Mouse (Mus musculus) stomach, embryonic 14.5 days (tissue): ENCODE measurements around the gene H2-M5. TPM values are rescaled to one million over a fixed set of nuclear protein-coding genes. Genes with fewer than 3 reads are reported as not detected.
"Not testable (repeated sequence)": the region's sequence is repeated elsewhere in the genome, so short reads cannot be mapped to it uniquely, and the experiment has no call there.

Experiments used
- ATAC-seq: fragments of 200-750 bp; cut with Nextera tagmentation; 2 replicates; pipeline ENCODE4 v1.8.0; 2017; ENCODE audit warnings: low read depth, moderate TSS enrichment; ENCODE audit not compliant: insufficient number of reproducible peaks, insufficient read depth, low FRiP score
- H3K27ac ChIP-seq: fragments of 300-500 bp; sonication (generic); 2 replicates; pipeline ENCODE4 v1.5.1; 2014; ENCODE audit warnings: mild to moderate bottlenecking, low read length, moderate library complexity, mixed read lengths
- H3K27me3 ChIP-seq: fragments of 300-500 bp; sonication (generic); 2 replicates; pipeline ENCODE4 v1.6.1; 2014; ENCODE audit warnings: low read length, control low read depth, mixed read lengths; ENCODE audit not compliant: control insufficient read depth, insufficient read depth
- H3K36me3 ChIP-seq: fragments of 300-500 bp; sonication (generic); 2 replicates; pipeline ENCODE4 v1.6.1; 2014; ENCODE audit warnings: mild to moderate bottlenecking, control low read depth, low read length, moderate library complexity, mixed read lengths; ENCODE audit not compliant: control insufficient read depth, insufficient read depth
- H3K4me1 ChIP-seq: fragments of 300-500 bp; sonication (generic); 2 replicates; pipeline ENCODE4 v1.6.1; 2014; ENCODE audit warnings: low read length, control low read depth, mixed read lengths; ENCODE audit not compliant: control insufficient read depth, insufficient read depth
- H3K4me2 ChIP-seq: fragments of 300-500 bp; sonication (generic); replicated peaks from 2 replicates; pipeline ENCODE4 v1.6.1; 2014; ENCODE audit warnings: low read depth, low read length, control low read depth
- H3K4me3 ChIP-seq: fragments of 300-500 bp; sonication (generic); 2 replicates; pipeline ENCODE4 v1.5.1; 2014; ENCODE audit warnings: low read depth, low read length, control low read depth
- H3K9ac ChIP-seq: fragments of 300-500 bp; sonication (generic); replicated peaks from 2 replicates; pipeline ENCODE4 v1.6.1; 2014; ENCODE audit warnings: low read depth, mild to moderate bottlenecking, control low read depth, low read length, moderate library complexity, mixed read lengths
- H3K9me3 ChIP-seq: fragments of 300-500 bp; sonication (generic); 2 replicates; pipeline ENCODE4 v1.6.1; 2016; ENCODE audit warnings: low read depth, low read length, control low read depth; ENCODE audit not compliant: control insufficient read depth
- WGBS: fragments of 180-500 bp; shearing (Covaris S2); extraction: QIAGEN DNeasy Blood & Tissue Kit; methylation state at CpG from one replicate; pipeline ENCODE4 v1.1.7; 2014; 5-methylcytosine and 5-hydroxymethylcytosine counted together
- polyA plus RNA-seq: library from polyadenylated mRNA; unstranded; fragments of >200 nt; fragmentation: Nextera tagmentation; extraction: Ambion mirVana; gene quantifications from 2 replicates; pipeline ENCODE4 v1.2.1, GENCODE M21; 2014

The H2-M5 gene
- 0.49 and 0.74 TPM in 2 replicates for polyA plus RNA-seq

- peaks cover 16% of the 10 kb centered on the region; the same call in 1 of the 2 replicates for H3K27me3 ChIP-seq
- no peaks in the 10 kb centered on the region for H3K9me3 ChIP-seq
- no peak within 1 kb of the TSS for H3K4me3 ChIP-seq
- no peaks in the 10 kb centered on the region for H3K36me3 ChIP-seq
- WGBS, result 28% methylated on average over 5 of the region's 5 CpGs
- no peak within 1 kb of the TSS for H3K27ac ChIP-seq
- H3K9ac ChIP-seq, result no peak within 1 kb of the TSS
- peak within 1 kb of the TSS; percentile 30; the same call in 1 of the 2 replicates for H3K4me2 ChIP-seq
- no peak for ATAC-seq
- no peaks in the 10 kb centered on the region for H3K4me1 ChIP-seq
Measured at GRCm38 (mm10) chr17:36989437-36989836, at the start of gene H2-M5. Gene H2-M5 (minus strand): TSS chr17:36989537.

- Histone ChIP-seq H3K27me3 (no peaks in the 10 kb centered on the region), H3K4me2 (peak overlapping the region; percentile 50), H3K9ac (0 out of 2 replicates have a peak overlapping the region, but pooled peaks have one; percentile 25), H3K27ac (peak overlapping the region; percentile 89), H3K4me1 (0 out of 2 replicates have a peak, but pooled peaks cover 2% of the 10 kb centered on the region), H3K9me3 (no peaks in the 10 kb centered on the region), H3K4me3 (peak overlapping the region; percentile 35), H3K36me3 (no peaks in the 10 kb centered on the region)
- 60% methylated on average over 8 of the region's 8 CpGs for WGBS
- no peak for ATAC-seq
Measured at GRCm38 (mm10) chr17:37029162-37029561, 39.8 kb upstream of the H2-M5 start.

GRCm38 (mm10) chr17:37028683-37029120 lies 39.4 kb upstream of the H2-M5 start:
- peak; percentile 97 for ATAC-seq
- no peaks in the 10 kb centered on the region for H3K9me3 ChIP-seq
- 0 out of 2 replicates have a peak overlapping the region, but pooled peaks have one; percentile 25 for H3K9ac ChIP-seq
- H3K27ac ChIP-seq, result peak overlapping the region; percentile 89
- WGBS, result under 1% methylated on average over 14 of the region's 14 CpGs
- peak overlapping the region; percentile 50 for H3K4me2 ChIP-seq
- H3K4me1 ChIP-seq, result 0 out of 2 replicates have a peak, but pooled peaks cover 2% of the 10 kb centered on the region
- peak overlapping the region; percentile 35 for H3K4me3 ChIP-seq
- H3K36me3 ChIP-seq, result no peaks in the 10 kb centered on the region
- H3K27me3 ChIP-seq, result no peaks in the 10 kb centered on the region

- Histone ChIP-seq H3K4me2 (peak overlapping the region; percentile 50), H3K4me1 (0 out of 2 replicates have a peak, but pooled peaks cover 2% of the 10 kb centered on the region), H3K4me3 (peak overlapping the region; percentile 35), H3K9ac (no peak overlapping the region), H3K36me3 (no peaks in the 10 kb centered on the region), H3K27ac (peak overlapping the region; percentile 89), H3K9me3 (no peaks in the 10 kb centered on the region), H3K27me3 (no peaks in the 10 kb centered on the region)
- ATAC-seq, result peak; percentile 20; the same call in 1 of the 2 replicates
- WGBS, result 3% methylated on average over 10 of the region's 10 CpGs
Measured at GRCm38 (mm10) chr17:37028212-37028611, 38.9 kb upstream of the H2-M5 start.

GRCm38 (mm10) chr17:37027486-37027885 lies 38.1 kb upstream of the H2-M5 start:
- H3K27me3 ChIP-seq, result no peaks in the 10 kb centered on the region
- no peak overlapping the region for H3K4me2 ChIP-seq
- H3K27ac ChIP-seq, result peak overlapping the region; percentile 89; the same call in 1 of the 2 replicates
- no peaks in the 10 kb centered on the region for H3K9me3 ChIP-seq
- 95% methylated on average over 4 of the region's 4 CpGs for WGBS
- no peak overlapping the region for H3K9ac ChIP-seq
- H3K4me1 ChIP-seq, result 0 out of 2 replicates have a peak, but pooled peaks cover 2% of the 10 kb centered on the region
- H3K4me3 ChIP-seq, result no peak overlapping the region
- no peak for ATAC-seq
- no peaks in the 10 kb centered on the region for H3K36me3 ChIP-seq

GRCm38 (mm10) chr17:37026425-37026824 lies 37.1 kb upstream of the H2-M5 start:
- Histone ChIP-seq H3K4me3 (no peak overlapping the region), H3K9ac (no peak overlapping the region), H3K4me2 (no peak overlapping the region), H3K9me3 (no peaks in the 10 kb centered on the region), H3K27ac (no peak overlapping the region), H3K36me3 (no peaks in the 10 kb centered on the region), H3K27me3 (no peaks in the 10 kb centered on the region), H3K4me1 (0 out of 2 replicates have a peak, but pooled peaks cover 2% of the 10 kb centered on the region)
- WGBS, result 84% methylated on average over 2 of the region's 2 CpGs
- ATAC-seq, result no peak

- Histone ChIP-seq H3K9ac (no peak within 1 kb of the TSS), H3K4me2 (no peak within 1 kb of the TSS), H3K9me3 (no peaks in the 10 kb centered on the region), H3K4me1 (no peaks in the 10 kb centered on the region), H3K36me3 (no peaks in the 10 kb centered on the region), H3K4me3 (no peak within 1 kb of the TSS), H3K27me3 (no peaks in the 10 kb centered on the region), H3K27ac (no peak within 1 kb of the TSS)
- ATAC-seq, result no peak
- 73% methylated on average over 9 of the region's 9 CpGs for WGBS
Measured at GRCm38 (mm10) chr17:37022628-37023576, 33.6 kb upstream of the H2-M5 start, which contains the start of gene Mog. Gene Mog (minus strand): TSS chr17:37023398.

GRCm38 (mm10) chr17:37019242-37019641 lies 29.9 kb upstream of the H2-M5 start:
- ATAC-seq, H3K9me3 ChIP-seq, H3K36me3 ChIP-seq, H3K4me3 ChIP-seq, H3K4me1 ChIP-seq, H3K27ac ChIP-seq, H3K27me3 ChIP-seq, H3K9ac ChIP-seq, H3K4me2 ChIP-seq: not testable (repeated sequence)
- 88% methylated on average over 5 of the region's 5 CpGs for WGBS
